Comparison of ENCODE assay signal across 9 mouse cellular contexts in genomic region chr3:139509275-139509985, GRCm38 (mm10).
DNase-seq lines count a peak whose midpoint lies in the region; ATAC-seq lines count a peak whose summit lies in the region.
"Had no signal": no experiment of that assay in that cellular context is flagged by ENCODE, and none has a peak within 500 bp of the region (broad histone marks: within the 10 kb centered on the region; RNA-seq: fewer than 3 reads in every experiment).

No protein-coding gene starts in this region.

- no peaks in the 10 kb centered on the region for H3K36me3 ChIP-seq in intestine, embryonic 14.5 days (ENCODE audit: control insufficient read depth, insufficient read depth, low read length)
- H3K36me3 ChIP-seq in intestine, embryonic 15.5 days = no peaks in the 10 kb centered on the region
- no peaks in the 10 kb centered on the region for H3K36me3 ChIP-seq in hindbrain, embryonic 12.5 days
- no peaks in the 10 kb centered on the region for H3K36me3 ChIP-seq in midbrain, embryonic 14.5 days (ENCODE audit: control insufficient read depth, insufficient read depth, low read length)

- no peaks in the 10 kb centered on the region for H3K9me3 ChIP-seq in intestine, embryonic 14.5 days (ENCODE audit: control insufficient read depth, low read length)
- H3K9me3 ChIP-seq in intestine, embryonic 15.5 days = no peaks in the 10 kb centered on the region
- no peaks in the 10 kb centered on the region for H3K9me3 ChIP-seq in hindbrain, embryonic 12.5 days (replicated peaks)
- no peaks in the 10 kb centered on the region for H3K9me3 ChIP-seq in midbrain, embryonic 14.5 days (ENCODE audit: control insufficient read depth, low read length)
- H3K9me3 ChIP-seq: megakaryocyte, embryonic 14.5 days had no signal

- WGBS in intestine, embryonic 14.5 days = 58% methylated on average over 6 of the region's 6 CpGs
- 55% methylated on average over 6 of the region's 6 CpGs for WGBS in intestine, embryonic 15.5 days
- WGBS in hindbrain, embryonic 12.5 days = 37% methylated on average over 6 of the region's 6 CpGs
- WGBS in midbrain, embryonic 14.5 days = 31% methylated on average over 6 of the region's 6 CpGs

- no peak overlapping the region for H3K4me2 ChIP-seq in intestine, embryonic 14.5 days (ENCODE audit: low read length)
- no peak overlapping the region for H3K4me2 ChIP-seq in intestine, embryonic 15.5 days (replicated peaks)
- no peak overlapping the region for H3K4me2 ChIP-seq in hindbrain, embryonic 12.5 days (replicated peaks)
- no peak overlapping the region for H3K4me2 ChIP-seq in midbrain, embryonic 14.5 days (ENCODE audit: low read length)

- H3K27me3 ChIP-seq in intestine, embryonic 14.5 days (replicated peaks; ENCODE audit: control insufficient read depth, insufficient read depth, low read length) = no peaks in the 10 kb centered on the region
- H3K27me3 ChIP-seq in intestine, embryonic 15.5 days (replicated peaks) = no peaks in the 10 kb centered on the region
- no peaks in the 10 kb centered on the region for H3K27me3 ChIP-seq in hindbrain, embryonic 12.5 days
- H3K27me3 ChIP-seq in midbrain, embryonic 14.5 days (ENCODE audit: control insufficient read depth, insufficient read depth, low read length) = no peaks in the 10 kb centered on the region
- H3K27me3 ChIP-seq: megakaryocyte, embryonic 14.5 days had no signal

- intact Hi-C loops in gastrocnemius, postnatal 14 days (cut with DNase I; ENCODE audit: low total_unique reads) = no loop called here

- H3K9ac ChIP-seq in intestine, embryonic 14.5 days (ENCODE audit: low read length) = no peak overlapping the region
- H3K9ac ChIP-seq in intestine, embryonic 15.5 days = no peak overlapping the region
- H3K9ac ChIP-seq in hindbrain, embryonic 12.5 days = no peak overlapping the region
- no peak overlapping the region for H3K9ac ChIP-seq in midbrain, embryonic 14.5 days (replicated peaks; ENCODE audit: low read length)

- no peaks in the 10 kb centered on the region for H3K4me1 ChIP-seq in intestine, embryonic 14.5 days (replicated peaks; ENCODE audit: control insufficient read depth, insufficient read depth, low read length)
- no peaks in the 10 kb centered on the region for H3K4me1 ChIP-seq in intestine, embryonic 15.5 days (replicated peaks)
- H3K4me1 ChIP-seq in hindbrain, embryonic 12.5 days = no peaks in the 10 kb centered on the region
- H3K4me1 ChIP-seq in midbrain, embryonic 14.5 days (ENCODE audit: control insufficient read depth, insufficient read depth, low read length) = no peaks in the 10 kb centered on the region; the same call in 1 of the 2 replicates
- H3K4me1 ChIP-seq: megakaryocyte, embryonic 14.5 days had no signal

- no peak for DNase-seq in intestine, embryonic 14.5 days (ENCODE audit: low spot score)
- peak; percentile 12 for DNase-seq in cerebellum, adult 11 months
- peak; percentile 77 for DNase-seq in midbrain, embryonic 14.5 days
- no peak for DNase-seq in adrenal gland, adult 2 months
- DNase-seq in thymus, postnatal 25 days = no peak
- no peak for DNase-seq in gastrocnemius, postnatal 14 days

- 0 out of 2 replicates have a peak, but pooled peaks have one; percentile 36 for ATAC-seq in intestine, embryonic 14.5 days (replicated peaks; ENCODE audit: low FRiP score, low TSS enrichment, low read depth)
- ATAC-seq in intestine, embryonic 15.5 days = no peak
- peak; percentile 86 for ATAC-seq in hindbrain, embryonic 12.5 days (ENCODE audit: low FRiP score)
- ATAC-seq in midbrain, embryonic 14.5 days (ENCODE audit: low FRiP score, low TSS enrichment) = peak; percentile 84; the same call in 1 of the 2 replicates

- no peak overlapping the region for H3K4me3 ChIP-seq in intestine, embryonic 14.5 days (ENCODE audit: low read depth, low read length)
- no peak overlapping the region for H3K4me3 ChIP-seq in intestine, embryonic 15.5 days (replicated peaks)
- H3K4me3 ChIP-seq in hindbrain, embryonic 12.5 days = no peak overlapping the region
- no peak overlapping the region for H3K4me3 ChIP-seq in midbrain, embryonic 14.5 days (replicated peaks; ENCODE audit: low read depth, low read length)
- H3K4me3 ChIP-seq: megakaryocyte, embryonic 14.5 days had no signal

- no peak overlapping the region for H3K27ac ChIP-seq in intestine, embryonic 14.5 days (ENCODE audit: low read depth)
- H3K27ac ChIP-seq in intestine, embryonic 15.5 days = no peak overlapping the region
- no peak overlapping the region for H3K27ac ChIP-seq in hindbrain, embryonic 12.5 days
- no peak overlapping the region for H3K27ac ChIP-seq in midbrain, embryonic 14.5 days (replicated peaks; ENCODE audit: low read depth, low read length)

Comparison
In these comparisons a context has a peak if more than half of its experiments do, and no peak if none do; other contexts are left out.
1. DNase-seq: peak in cerebellum, adult 11 months (single experiment) and midbrain, embryonic 14.5 days (single experiment); none in intestine, embryonic 14.5 days (single experiment), adrenal gland, adult 2 months (single experiment), thymus, postnatal 25 days (single experiment) and gastrocnemius, postnatal 14 days (single experiment).